Mouse (Mus musculus) adrenal gland, postnatal 4 days (tissue): ENCODE measurements around the gene Mbnl2. TPM values are rescaled to one million over a fixed set of nuclear protein-coding genes. Genes with fewer than 3 reads are reported as not detected.
A peak's percentile ranks its signal among the peaks of the same experiment; 100 is the strongest.

Source experiments
- DNase-seq, 2 experiments: peaks; one replicate each; pipeline ENCODE4 v3.0.0; 2021 to 2022; ENCODE audit warnings: low spot score in 2 of 2, mixed read lengths in 2 of 2
- total RNA-seq, 2 experiments: library from RNA; stranded (reverse); gene quantifications; 2 replicates each; pipeline ENCODE4 v1.2.3; 2021

Gene Mbnl2
- total RNA-seq, 2 experiments from 2014 or later: 169 to 182 TPM

- no peak for DNase-seq
Measured at GRCm38 (mm10) chr14:120324061-120324791, 48.8 kb downstream of the Mbnl2 start.

- DNase-seq: no peak
Measured at GRCm38 (mm10) chr14:120324883-120325480, 49.5 kb downstream of the Mbnl2 start.

- no peak for DNase-seq
Measured at GRCm38 (mm10) chr14:120325673-120326072, 50.2 kb downstream of the Mbnl2 start.

- DNase-seq: no peak
Measured at GRCm38 (mm10) chr14:120330454-120330853, 55.0 kb downstream of the Mbnl2 start.

- DNase-seq: no peak
Measured at GRCm38 (mm10) chr14:120330881-120331514, 55.5 kb downstream of the Mbnl2 start.

- DNase-seq: no peak
Measured at GRCm38 (mm10) chr14:120333465-120334243, 58.2 kb downstream of the Mbnl2 start.

- no peak for DNase-seq
Measured at GRCm38 (mm10) chr14:120335366-120335765, 59.9 kb downstream of the Mbnl2 start.

GRCm38 (mm10) chr14:120335871-120336270 lies 60.4 kb downstream of the Mbnl2 start:
- no peak for DNase-seq

- DNase-seq: peak in 1 of 2 experiments; percentile 37
Measured at GRCm38 (mm10) chr14:120336380-120336779, 60.9 kb downstream of the Mbnl2 start.

GRCm38 (mm10) chr14:120336841-120337240 lies 61.4 kb downstream of the Mbnl2 start:
- no peak for DNase-seq

- DNase-seq: no peak
Measured at GRCm38 (mm10) chr14:120337731-120338462, 62.4 kb downstream of the Mbnl2 start.

GRCm38 (mm10) chr14:120338706-120339105 lies 63.2 kb downstream of the Mbnl2 start:
- no peak for DNase-seq

GRCm38 (mm10) chr14:120341912-120342311 lies 66.4 kb downstream of the Mbnl2 start:
- DNase-seq: no peak

GRCm38 (mm10) chr14:120342321-120342720 lies 66.9 kb downstream of the Mbnl2 start:
- no peak for DNase-seq

- DNase-seq: no peak
Measured at GRCm38 (mm10) chr14:120344641-120345040, 69.2 kb downstream of the Mbnl2 start.

GRCm38 (mm10) chr14:120347410-120348315 lies 72.2 kb downstream of the Mbnl2 start:
- DNase-seq: no peak

GRCm38 (mm10) chr14:120349332-120349731 lies 73.9 kb downstream of the Mbnl2 start:
- DNase-seq: no peak

- no peak for DNase-seq
Measured at GRCm38 (mm10) chr14:120352136-120352843, 76.8 kb downstream of the Mbnl2 start.

- DNase-seq: no peak
Measured at GRCm38 (mm10) chr14:120353211-120353610, 77.7 kb downstream of the Mbnl2 start.
